Mouse (Mus musculus): ENCODE results near the gene Usb1.

Gene Usb1

DNA sequence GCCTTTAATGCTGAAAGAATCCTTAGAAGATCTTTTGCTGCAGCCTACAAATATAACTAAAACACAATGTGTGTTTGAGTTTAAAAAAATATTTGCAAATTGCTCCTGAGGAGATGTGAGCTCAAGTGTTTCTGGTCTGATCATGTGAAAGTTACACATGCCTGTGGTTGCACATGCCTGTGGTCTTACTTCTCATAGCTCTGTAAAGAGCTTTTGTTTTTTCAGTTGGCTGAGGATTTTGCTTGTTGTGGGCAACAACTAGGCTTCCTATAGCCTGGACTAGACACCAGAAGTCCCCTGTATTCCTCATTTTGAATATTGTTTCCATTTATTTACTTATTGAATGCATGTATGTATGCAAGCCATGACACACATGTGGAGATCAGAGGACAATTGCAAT lies 4.3 kb downstream of the Usb1 start:
- no peak for DNase-seq (ENCODE audit: low spot score)

- DNase-seq (ENCODE audit: low spot score), result no peak
These were observed 9.6 kb downstream of the Usb1 start for GRCm38 (mm10) chr8:95341721-95342120.

GRCm38 (mm10) chr8:95344668-95345067 lies 12.6 kb downstream of the Usb1 start:
- DNase-seq (ENCODE audit: low spot score), result no peak

DNA sequence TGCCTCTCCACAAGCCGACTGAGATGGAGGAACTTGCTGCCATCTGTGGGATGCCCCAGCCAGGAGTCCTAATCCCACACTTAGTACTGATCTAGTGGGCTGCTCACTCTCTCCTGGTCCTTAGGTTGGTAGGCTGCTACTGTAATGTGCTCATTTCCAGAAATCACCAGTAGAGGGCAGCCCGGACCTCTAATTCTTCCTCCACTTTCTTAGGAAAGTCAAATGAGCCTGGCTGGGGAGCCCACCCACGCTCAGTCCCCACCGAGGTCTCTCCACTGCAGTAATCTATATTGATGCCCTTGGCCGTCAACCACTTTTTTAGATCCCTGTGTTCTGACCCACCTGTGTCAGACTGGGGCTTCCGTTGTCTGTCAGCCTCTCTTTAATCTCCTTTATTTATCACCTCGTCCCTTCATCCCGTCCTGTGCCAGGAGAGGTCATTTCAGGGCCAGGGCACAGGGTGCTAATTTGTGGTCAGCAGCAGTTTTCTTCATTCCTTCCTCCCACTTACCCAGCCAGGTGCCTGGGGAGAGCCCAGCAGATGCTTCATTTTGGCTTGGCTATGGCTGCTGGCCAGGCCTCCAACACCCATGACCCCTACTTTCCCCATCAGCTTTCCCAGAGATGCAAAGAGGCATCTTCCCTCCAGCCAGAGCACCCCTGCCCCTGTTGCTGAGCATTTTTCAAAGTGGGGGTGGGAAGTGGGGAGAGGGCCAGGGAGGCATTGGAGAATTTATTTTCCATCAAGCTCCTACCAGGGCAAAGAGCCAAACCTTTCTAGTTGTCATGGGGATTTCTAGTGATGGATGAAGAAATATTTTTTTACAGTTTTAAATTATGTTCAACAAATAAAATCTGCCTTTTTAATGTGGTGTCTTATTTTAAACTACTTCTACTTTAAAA lies 14.8 kb downstream of the Usb1 start:
- peak; percentile 83 for DNase-seq (ENCODE audit: low spot score)

DNA sequence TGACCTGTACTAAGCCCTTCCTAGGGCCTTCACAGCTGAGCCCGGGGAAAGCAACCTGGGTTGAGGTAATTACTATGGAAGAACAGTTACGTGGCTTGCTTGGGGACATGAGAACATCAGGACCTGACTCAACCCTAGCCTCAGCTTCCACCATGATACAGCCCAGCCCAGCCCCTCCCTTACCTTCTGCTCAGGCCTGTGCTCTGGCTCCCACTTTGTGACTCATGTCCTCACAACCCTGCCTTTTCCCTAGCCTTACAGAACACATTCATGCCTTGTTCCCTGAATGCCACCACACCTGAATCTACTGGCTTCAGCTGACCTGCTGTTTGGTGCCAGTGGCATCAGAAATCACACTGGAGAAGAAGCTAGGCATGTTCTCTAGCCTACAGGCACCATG lies 16.3 kb downstream of the Usb1 start:
- DNase-seq (ENCODE audit: low spot score), result no peak

- DNase-seq (ENCODE audit: low spot score), result peak; percentile 65
These were observed 16.9 kb downstream of the Usb1 start for GRCm38 (mm10) chr8:95348811-95349630.

- DNase-seq (ENCODE audit: low spot score), result no peak
These were observed 19.4 kb downstream of the Usb1 start for GRCm38 (mm10) chr8:95351461-95351860.

GRCm38 (mm10) chr8:95352151-95352870 lies 20.2 kb downstream of the Usb1 start, which contains the start of gene Mmp15:
Gene Mmp15 (plus strand): TSS chr8:95352268.
- peak; percentile 76 for DNase-seq (ENCODE audit: low spot score)

GRCm38 (mm10) chr8:95352871-95353866 lies 21.1 kb downstream of the Usb1 start:
- peak; percentile 55 for DNase-seq (ENCODE audit: low spot score)

DNA sequence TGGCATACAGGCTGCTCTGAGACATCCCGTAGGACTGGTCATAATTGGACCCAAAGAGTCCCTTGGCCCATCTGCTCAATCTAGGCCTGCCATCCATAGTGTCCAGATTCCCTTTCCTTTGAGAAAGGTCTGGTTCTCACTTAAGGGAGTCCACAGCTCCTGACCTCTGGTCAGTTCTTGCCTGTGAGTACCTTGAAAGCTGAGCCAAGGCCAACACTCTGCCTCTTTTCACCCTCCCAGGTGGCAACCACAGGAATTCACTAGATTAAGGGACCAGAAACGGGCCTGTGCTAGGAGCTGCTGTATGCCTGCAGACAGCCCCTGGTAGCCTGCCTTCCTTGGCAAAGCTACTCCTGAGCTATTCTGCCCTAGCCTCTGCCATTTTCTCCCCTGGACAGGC lies 22.5 kb downstream of the Usb1 start:
- peak; percentile 33 for DNase-seq (ENCODE audit: low spot score)

DNA sequence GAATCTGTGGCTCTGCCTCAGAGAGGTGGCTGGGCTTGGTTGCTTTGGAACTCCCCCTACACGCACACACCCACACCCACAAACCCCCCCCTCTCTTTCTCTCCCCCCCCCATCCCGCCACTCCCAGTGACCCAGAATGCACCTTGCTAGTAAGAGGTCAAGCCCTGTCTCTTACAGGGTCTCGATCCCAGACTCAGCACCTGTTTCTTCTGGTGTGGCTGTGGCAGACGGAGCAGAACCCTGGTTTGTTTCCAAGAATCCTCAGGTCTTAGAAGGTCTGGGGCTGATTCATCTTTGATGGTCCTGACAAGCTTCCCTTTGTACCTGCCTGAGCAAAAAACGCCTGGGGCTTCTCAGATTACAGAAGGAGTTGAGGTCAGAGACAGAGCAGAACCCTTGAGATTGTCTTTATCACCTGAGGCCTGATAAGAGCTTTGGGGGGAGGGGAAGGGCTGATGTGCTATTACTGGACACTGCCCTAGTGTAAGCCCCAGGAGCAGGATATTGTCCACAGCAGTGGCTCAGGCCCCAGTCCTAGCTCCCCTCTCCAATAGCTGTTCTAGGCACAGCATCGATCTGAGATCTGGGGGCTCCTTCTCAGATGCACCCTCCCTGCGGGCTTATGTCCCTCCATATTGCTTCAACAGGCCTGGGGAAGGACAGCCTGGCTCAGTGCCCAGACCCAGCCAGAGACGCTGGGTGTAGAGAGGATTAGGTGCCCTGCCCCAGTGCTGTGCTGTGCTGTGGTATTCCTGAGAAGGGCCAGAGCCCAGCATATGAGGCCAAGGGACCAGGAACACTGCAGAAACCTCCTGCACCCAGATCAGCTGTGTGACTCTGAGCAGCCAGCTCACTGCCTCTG lies 26.7 kb downstream of the Usb1 start:
- DNase-seq (ENCODE audit: low spot score), result peak; percentile 49

DNA sequence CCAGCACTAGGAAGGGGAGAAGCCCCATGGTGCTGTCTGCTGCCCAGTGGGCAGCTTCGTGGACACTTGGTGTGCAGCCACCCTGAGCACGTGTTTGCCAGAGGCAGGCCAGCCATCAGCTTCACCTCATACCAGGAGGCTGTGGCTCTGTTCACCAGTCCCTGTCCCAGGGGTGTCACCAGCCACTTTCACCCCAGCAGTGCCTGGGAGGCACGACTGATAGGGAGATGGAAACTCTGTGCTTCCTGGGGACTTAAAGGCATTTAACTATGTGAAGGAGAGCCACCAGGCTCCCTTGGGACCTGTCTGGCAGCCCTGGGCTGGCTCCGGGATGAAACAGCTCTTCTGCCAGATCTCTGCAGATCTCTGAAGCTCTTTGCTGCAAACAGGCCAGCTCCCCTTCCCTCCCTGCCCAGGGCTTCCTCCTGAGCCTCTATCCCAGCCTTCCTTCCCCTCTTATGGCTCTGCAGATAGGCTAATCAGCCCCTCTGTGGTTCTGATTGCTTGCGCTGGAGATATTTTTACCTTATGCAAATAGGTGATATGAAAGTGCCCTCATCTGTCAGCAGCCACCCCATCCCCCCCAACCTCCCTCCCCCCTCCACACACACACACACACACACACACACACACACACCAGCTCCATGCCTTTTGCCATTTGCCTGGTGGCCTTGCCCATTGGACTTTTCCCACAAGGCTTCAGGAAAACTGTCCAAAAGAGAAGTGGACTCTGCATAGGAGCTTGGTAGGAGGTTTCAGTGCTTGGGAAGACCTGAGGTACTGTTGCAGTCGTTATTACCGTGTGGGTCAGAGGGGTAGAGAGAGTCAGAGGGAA lies 28.3 kb downstream of the Usb1 start:
- DNase-seq (ENCODE audit: low spot score), result no peak

DNA sequence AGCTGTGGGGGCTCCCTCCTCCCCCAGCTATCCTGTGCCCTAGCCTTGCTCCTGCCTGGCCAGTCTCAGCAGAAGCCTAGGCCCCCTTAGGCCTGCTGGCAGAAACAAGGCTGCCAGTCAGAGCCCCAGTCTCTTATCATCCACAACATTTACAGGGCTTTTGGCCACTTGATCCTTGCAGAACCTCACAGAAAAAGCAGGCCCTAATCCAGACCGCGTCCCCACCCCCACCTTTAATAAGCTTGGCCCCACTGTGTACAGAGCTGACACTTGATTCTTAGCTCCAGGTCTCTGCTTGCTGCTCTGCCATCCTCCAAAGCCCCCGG lies 28.9 kb downstream of the Usb1 start:
- no peak for DNase-seq (ENCODE audit: low spot score)

DNA sequence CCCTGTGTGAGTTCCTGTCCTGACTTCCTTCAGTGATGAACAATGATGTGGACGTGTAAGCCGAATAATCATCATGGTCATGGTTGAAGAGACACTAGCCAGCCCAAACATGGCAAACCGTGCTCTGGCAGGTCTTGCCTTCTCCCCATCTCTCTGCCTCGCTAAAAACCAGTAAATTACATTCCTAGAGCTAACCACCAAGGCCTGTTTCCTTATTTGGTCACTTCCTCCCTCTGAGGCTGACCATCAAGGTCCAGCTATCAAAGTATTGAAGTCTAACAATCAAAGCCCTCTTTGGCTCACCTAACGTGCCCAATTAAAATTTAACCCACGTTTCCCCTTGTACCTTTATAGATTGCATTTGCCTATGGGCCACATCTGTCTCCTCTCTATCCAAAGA lies 30.2 kb downstream of the Usb1 start:
- DNase-seq (ENCODE audit: low spot score), result no peak

DNA sequence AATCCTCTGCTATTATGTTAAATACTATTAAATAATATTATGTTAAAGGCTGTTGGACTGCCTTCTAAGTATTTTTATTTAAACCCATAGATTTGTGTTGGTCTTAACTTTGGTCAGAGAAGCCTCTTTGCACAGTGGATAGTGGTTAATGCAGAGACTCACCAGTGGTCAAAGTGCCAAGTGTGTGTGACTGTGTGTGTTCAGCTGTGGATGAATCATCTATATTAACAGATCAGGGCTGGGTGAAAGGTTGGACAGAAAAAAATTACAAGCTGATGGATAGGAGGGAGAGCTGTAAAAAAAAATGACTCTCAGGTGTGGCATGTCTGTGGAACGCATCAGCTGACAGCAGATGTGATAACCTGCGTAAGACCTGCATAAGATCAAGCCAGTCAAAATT lies 31.8 kb downstream of the Usb1 start:
- no peak for DNase-seq (ENCODE audit: low spot score)

DNA sequence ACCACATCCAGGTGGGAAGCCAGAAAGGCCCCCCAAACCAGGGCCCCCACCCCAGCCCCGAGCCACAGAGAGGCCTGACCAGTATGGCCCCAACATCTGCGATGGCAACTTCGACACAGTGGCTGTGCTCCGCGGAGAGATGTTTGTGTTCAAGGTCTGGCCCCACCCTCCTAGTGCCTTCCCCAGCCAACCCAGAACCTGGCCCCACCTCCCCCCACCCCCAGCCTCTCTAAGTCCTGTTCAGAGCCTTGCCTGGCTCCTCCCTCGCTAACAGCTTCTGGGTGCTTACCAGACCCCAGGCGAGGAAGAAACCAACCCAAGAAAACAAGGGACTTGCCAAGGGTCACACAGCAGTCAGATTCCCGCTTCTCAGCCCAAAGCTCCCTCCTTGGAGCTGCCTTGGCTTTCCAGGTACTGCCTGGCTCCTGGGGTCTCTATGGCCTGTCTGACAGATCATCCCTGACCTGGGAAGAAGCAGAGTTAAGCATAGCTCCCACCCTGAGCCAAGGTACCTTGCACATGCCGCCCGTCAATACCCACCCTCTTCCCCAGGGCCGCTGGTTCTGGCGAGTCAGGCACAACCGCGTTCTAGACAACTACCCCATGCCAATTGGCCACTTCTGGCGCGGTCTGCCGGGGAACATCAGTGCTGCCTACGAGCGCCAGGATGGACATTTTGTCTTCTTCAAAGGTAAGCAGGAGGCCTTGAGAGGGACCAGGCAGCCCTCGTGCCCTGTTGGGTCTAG lies 37.7 kb downstream of the Usb1 start:
- DNase-seq (ENCODE audit: low spot score), result no peak

DNA sequence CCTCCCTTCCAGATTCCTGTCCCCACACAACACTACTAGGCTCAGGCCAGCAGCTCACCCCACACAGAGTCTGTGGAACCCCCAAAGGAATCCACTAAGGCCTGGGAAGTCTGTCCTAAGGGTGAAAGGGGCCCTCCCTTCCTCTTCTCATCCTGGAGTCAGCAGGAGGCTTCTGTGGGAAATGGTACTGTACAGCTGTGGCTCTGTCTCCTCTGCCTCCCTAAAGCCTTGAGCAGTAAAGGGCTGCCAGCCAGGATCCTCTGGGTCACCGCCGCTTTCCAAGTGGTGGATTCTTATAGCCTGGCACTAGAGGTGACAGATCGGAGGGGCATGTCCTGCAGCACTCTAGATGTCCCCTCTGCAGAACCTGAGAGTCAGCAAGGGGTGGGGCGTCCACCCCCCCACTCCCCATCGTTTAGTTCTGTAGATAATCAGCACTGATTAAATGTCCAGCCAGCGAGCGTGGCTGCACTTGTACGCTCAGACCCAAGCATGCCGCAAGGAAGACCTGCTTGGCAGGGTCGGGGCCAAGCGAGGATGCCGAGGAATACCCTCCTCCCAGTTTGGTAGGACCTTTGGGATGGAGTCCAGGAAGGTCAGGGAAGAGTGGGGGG lies 41.4 kb downstream of the Usb1 start:
- no peak for DNase-seq (ENCODE audit: low spot score)

- DNase-seq (ENCODE audit: low spot score), result no peak
These were observed 42.3 kb downstream of the Usb1 start for GRCm38 (mm10) chr8:95374429-95374828.

Measured in testis, postnatal 10 days (tissue).